Mouse (Mus musculus) G1E (cell line): Measurements from ENCODE around the gene Yars.

Experiments
- CTCF ChIP-seq: IDR thresholded peaks from 2 replicates; pipeline ENCODE4 v1.5.1; 2012; ENCODE audit warnings: low read depth, low read length, inconsistent platforms, mixed read lengths
- GATA1 ChIP-seq: IDR thresholded peaks from 2 replicates; pipeline ENCODE4 v1.6.1; 2012; ENCODE audit warnings: borderline replicate concordance, low read length, inconsistent platforms, mixed read lengths
- TAL1 ChIP-seq: conservative IDR thresholded peaks from 2 replicates; pipeline ENCODE4 v1.6.1; 2012; ENCODE audit warnings: low read depth, low read length, inconsistent platforms, mixed read lengths

- TF ChIP-seq CTCF: no peak
- no peak for TF ChIP-seq GATA1
- no peak for TF ChIP-seq TAL1
Measured at GRCm38 (mm10) chr4:129157541-129157940, 32.0 kb upstream of the Yars start.
